Mouse (Mus musculus) frontal cortex, postnatal 14 days (tissue): ENCODE measurements around the gene Ptpn5.

Experiments
- DNase-seq, 2 experiments: peaks; one replicate each; pipeline ENCODE4 v3.0.0; 2022; ENCODE audit warnings: low spot score in 2 of 2

Gene Ptpn5

DNA sequence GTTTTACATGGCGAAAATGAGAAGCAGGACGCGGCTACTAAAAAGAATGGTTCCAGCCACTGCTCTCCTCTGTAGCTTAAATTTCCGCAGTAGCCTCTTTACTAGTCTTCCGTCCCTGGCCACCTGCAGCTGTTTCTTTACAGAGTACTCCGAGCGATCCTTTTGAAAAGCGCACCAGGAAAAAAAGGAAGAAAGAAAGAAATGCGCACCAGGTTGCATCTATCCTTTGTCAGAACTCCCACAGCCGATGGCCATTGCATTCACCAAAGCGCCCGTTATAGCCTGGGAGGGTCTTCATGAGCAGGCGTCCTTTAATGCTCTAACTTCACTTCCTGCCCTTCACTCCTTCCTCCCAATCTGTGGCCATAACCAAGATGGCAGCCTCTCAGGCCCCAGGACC lies at the start of gene Ptpn5:
Gene Ptpn5, minus strand, starts transcription at position 354 of the 400 bp plus-strand sequence.
- no peak for DNase-seq

DNA sequence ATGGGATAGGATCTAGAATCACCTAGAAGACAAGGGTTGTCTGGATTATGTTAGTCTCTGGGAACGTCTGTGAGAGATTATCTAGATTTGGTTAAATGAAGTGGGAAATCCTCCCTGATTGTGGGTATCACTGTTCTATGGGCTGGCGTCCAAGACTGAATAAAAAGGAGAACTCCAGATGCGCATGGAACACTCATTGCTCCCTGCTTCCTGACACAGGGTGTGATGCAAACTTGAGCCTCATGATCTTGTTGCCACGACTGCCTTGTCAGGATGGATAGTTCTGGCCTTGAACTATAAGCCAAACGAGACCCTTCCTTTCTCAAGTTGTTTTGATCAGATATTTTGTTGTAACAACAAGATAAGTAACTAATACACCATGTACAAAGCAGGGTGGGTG lies 37.3 kb upstream of the Ptpn5 start:
- DNase-seq = no peak

DNA sequence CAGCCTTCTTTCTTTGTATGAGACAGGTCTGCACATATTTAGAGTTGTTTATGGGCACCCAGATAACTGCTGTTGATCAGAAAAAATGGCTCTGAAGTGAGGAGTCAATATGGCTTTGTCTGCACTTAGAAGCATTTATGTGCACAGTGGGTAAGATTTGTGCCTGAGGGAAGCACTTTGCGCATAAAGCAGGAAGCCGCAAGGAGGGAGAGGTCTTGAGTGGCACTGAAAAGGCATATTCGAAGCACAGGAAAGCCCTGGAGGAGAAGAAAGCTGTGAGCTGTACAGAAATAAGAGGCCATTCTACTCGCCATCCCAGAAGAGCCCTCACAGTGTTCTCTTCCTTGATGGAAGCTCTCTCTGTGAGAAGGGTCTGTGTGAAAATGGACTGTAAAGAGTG lies 31.5 kb upstream of the Ptpn5 start:
- no peak for DNase-seq

DNA sequence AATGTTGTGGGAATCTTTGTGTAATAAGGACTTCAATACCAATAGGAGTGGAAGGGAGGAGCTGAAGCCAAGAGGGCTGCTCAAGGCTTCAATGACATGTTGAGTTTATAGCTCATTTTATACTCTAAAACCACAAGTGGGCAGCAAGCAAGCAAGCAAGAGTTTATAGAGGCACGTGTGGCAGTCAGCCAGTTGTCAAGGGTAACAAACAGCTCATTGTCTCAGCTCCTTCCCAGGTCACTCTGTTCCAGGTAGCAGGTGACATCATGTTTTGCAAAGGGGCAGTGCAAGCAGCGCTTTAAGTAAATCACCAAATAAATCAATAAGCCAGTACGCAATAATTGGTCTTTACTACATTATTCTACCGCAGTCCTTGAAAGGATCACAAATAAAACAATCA lies 29.7 kb upstream of the Ptpn5 start:
- no peak for DNase-seq

DNA sequence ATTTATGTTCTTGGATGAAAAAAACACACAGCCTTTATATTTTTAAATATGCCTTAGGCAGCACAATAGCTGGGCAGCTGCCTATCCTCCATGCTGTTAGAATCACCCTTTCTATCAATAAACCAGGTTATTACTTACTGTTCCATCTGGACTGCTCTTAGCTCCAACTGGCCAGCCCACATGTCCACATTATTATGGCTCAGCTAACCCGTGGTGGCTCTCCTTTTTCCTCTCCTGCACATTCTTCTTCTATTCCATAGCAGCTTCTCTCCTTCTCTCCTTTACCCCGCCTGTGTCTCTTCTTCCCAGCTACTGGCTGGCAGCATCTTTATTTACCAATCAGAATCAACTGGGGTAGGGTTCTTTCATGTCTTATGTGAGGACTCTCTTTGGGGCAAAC lies 25.0 kb upstream of the Ptpn5 start:
- DNase-seq = no peak

DNA sequence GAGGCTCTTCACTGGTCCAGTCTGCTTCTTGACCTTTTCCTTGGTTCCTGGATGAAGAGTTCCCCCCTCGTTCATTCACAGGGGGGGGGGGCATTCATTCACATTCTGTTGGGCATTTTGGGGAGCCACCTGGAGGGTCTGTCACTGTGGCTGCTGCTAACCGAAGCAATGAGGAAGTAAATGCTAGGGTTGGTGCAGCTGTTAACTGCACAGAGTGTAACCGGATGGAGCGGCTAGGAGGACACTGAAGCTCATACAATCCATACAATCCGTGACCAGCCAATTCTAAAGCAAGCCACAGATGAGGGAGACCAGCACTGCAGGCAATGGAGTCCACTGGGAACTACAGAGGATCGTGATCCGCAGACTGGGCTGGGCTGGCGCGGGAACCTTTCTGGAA lies 24.3 kb upstream of the Ptpn5 start:
- DNase-seq = no peak

DNA sequence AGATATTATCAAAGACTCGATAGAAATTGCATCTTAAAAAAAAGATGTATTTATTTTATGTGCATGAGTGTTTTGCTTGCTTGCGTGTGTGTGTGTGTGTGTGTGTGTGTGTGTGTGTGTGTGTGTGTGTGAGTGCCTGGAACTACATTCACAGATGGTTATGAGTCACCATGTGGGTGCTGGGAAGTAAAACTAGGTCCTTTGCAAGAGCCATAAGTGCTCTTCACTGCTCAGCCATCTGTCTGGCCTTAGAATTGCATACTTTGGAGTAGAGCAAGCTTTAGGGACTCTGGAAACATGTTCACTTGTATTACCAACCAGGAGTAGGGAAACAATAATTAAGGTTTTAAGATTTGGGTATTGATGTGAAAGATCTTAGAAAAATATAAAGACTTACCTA lies 22.4 kb upstream of the Ptpn5 start:
- DNase-seq = no peak

DNA sequence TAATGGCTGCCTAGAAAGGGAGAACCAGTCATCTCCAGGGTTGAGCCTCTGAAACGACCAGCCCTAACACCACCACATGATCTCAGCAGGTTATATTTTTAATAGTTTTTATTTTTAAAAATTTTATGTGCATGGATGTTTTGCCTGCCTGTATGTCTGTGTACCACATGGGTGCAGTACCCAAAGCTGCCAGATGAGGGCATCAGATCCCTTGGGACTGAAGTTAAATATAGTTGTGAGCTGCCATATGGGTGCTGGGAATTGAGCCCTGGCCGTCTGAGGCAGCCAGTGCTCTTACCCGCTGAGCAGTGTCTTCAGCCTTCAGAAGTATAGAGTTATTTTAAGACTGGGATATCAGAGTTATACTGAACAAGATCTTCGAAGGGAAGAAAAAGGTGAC lies 21.9 kb upstream of the Ptpn5 start:
- no peak for DNase-seq

DNA sequence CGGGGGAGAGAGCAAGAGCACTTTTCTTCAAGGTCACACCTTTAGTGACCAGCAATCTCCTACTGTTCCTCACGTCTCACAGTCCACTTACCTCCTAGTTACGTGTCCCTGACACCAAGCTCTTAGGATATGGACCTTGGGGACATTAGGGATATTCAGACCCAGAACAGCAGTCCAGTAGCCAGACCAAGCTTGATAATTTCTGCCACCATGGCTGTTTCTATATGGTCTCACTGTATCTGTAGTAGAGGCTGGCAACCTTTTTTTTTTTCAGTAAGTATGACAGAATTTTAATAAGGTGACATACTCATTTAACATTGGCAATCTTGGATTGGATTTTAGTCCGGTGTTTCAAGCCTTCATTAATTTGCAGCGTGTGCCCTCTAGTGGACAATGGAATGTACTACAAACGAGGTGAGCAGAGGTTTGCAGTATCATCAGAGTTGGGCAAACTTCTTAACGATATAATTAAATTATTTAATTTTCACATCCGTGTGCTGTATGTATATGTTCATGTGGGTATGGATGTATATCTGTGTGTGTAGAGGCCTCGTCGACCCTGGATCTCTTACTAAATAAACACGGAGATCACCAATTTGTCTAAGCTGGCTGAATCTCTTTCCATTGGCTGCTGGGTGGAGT lies 17.1 kb upstream of the Ptpn5 start:
- DNase-seq = peak in 1 of 2 experiments; percentile 53

DNA sequence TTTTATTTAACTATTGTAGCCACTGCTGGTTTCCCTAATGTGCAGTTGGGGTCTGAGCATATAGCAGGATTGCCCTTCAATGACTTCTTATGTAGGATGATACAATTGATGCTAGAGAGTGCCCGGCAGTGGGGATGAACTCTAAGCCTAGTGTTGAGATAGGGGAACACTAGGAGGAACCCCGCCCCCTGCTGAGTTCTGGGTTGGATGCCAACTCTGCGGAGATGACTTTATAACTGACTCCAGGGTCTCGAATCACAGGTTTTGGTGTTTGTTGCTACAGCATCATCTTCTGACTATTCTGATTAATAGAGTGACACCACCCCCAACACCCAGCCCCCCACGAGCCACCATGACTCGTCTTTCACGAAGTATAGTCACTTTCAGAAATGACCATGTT lies 14.8 kb upstream of the Ptpn5 start:
- DNase-seq = no peak

DNA sequence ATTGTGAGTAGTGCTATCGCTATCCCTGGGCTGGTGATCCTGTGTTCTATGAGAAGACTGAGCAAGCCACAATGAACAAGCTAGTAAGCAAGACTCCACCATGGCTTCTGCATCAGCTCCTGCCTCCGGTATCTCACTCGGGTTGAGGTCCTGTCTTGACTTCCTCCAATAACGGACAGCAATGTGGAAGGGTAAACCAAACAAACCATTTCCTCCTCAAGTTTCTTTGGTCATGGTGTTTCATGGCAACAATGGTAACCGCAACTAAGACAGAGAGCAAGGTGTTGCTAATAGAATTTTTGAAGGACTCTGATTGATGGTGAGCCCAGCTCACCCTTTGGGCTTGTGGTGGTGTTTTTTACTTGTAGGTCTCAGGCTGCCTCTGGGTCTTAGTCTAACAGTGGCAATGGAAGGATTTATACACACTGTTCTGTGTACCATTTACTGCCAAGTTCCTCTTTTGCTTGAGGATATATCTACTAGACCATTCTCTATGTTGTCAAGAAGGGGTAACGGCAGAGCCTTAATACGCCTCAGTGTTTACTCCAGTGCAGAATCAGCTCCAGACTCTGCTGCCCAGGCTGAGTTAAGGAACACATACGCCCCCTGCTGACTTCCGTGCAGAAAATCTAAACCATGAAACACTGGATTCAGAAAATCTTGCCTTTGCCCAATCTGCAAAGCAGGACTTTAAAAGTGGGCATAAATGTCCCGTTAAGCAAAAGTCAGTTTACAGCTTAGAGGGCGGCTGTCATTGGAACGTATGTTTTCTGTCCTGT lies 12.7 kb upstream of the Ptpn5 start:
- DNase-seq = peak in 1 of 2 experiments; percentile 43

DNA sequence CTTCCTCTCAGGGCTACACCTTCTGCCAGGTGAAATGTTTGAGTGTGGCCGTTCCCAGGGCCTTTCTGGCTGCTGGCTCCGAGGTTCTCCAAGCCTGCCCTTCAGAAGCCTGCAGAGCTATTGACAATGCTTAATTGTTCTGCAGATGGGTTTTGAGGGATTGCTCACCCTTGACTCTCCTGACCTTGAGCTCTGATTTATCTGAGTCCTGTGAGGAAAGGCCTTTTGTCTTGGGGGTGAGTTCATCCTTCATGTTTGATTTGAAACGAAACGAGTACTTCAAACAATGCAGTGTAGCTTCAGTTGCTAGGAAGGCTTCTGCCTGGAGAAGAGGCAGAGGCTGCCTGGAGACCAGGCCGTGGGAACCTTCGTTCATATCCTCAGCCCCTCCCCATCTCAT lies 10.8 kb upstream of the Ptpn5 start:
- no peak for DNase-seq

DNA sequence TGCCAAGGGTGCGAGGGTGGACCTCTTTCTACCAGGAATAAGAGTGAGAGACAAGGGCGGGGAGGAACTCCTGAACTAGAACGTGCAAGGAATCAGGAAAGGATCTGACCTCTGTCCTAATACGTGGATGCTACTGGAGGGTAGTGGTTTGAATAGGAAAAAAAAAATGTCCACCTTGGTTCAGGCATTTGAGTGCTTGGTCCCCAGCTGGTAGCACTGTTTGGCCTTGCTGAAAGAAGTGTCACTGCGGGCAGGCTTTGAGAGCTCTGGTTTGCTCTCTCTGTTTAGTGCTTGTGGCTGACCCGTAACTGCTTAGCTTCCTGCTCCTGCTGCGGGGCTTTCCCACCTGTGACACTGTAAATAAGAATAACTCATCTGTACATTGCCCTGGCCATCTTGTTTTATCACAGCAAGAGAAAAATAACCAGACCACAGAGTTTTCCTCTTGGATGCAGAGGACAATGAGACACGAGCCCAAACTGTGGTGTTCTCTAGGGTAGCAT lies 6.4 kb upstream of the Ptpn5 start:
- no peak for DNase-seq

DNA sequence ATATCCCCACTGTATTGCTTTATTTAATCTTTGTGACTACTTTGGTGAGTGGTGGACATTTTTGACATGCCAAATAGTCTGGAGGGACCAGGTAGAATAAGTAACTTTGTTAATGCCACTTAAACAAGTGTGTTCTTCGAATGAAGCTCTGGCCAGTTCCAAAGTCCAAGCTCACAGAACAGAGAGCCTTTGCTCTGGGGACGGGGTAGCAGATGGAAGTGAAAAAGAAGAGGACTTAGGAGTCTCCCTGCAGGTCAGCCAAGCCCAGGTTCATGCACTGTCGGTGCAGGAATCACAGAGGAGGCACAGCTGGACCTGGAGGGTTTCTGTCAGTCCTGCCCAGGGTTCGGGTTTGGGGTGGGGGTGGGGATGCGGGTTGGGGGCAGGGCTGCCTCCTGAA lies 1.1 kb upstream of the Ptpn5 start:
- DNase-seq = no peak

DNA sequence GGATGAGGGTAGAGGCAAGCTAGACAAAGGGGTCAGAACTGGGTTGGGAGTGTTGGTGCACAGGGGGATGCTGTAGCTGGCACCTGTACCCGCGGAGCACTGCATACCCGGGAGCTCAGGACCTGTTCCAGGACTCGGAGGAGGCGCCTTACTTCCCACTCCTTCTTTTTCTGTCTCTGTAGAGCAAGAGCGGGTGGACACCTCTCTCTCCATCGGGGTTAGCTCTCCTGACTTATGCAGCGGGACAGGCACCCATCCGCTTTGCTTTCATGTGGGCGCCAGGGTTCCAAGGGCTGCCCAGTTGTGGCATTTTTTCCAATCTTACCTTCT lies 588 bp downstream of the Ptpn5 start:
- no peak for DNase-seq

DNA sequence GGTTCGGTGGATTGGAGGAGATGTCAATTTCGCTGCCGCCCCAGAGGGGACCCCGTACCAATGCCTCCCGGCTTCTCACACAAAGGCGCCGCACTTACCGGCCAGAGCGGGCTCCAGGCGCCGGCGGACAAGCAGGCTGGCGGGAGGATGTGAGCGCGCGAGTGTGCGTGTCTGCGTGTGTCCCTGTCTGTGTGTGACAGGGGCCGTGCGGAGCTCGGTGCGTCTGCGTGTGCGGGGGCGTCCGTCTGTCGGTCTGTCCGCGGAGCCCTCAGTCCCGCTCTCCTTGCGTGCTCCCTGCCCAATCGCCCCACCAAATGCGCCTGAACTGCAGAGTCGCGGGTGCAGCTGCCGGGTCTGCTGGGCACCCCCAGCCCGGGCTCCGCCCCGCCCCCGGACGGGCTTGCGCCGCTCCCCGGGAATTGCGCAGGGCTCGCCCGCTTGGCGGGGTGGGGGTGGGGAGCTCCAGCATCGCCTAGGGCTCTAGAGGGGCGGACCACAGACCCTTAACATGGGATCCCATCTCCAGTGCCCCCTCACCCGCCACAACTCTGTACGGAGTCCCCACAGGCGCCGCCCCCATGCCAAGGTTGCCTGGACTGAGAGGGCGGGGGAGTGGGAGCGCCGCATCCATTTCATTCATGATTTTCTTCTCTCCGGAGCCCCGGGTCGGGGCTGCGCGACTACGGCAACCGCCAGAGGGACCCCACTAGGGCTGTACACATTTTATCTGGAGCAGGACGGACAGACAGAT lies 1.1 kb downstream of the Ptpn5 start:
- DNase-seq = peak; percentile 68 to 75

DNA sequence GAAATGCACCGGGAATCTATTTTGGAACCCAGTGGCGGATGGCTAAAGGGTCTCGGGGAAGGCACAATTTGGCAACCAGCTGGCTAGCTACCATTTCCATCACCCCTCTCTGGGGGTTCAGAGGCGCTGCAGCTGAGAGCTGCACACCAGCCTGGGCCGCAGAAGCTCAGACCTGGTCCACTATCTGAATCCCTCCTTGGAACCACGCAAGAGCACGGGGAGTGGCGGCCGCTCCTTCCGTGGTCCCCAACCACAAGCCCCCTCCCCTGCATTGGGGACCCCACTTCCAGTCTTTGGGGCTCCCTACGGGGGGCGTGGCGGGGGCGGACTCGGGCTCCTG lies 1.7 kb downstream of the Ptpn5 start:
- DNase-seq = no peak

DNA sequence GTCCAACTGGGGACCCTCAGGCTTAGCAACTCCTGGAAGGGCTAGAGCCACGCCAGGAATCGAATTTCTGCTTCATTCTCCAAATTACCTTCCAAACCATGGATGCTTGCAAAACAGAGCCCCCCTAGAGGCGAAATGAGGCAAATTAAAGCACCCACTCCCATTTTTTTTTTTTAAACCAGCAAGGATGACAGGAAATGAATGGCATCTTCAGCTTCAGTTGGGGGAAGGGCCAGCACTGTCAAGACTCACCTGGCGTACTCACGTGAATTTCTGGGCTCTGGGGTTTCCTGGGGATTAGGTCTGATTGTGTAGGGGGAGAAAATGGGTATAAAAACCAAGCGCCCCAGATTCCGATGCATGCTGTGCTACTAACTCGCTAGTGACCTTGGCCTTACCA lies 2.2 kb downstream of the Ptpn5 start:
- no peak for DNase-seq

DNA sequence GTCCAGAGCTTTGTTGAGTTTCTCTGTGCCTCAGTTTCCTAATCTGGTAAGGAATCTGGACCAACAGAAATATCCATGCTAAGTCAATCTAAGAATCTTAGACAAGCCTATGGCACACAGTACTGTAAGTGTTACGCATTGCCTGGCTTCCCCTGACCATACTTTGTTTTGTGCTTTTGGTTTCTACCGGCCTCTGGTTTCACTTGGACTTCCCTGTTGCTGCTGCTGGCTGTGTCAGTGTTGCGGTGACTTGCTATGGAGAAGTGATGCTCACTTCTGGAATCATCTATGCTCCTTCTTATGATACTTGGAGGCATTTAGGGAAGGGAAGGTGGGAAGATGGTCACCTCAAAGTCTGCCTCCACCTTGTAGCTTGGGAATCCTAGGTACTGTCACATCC lies 11.5 kb downstream of the Ptpn5 start:
- no peak for DNase-seq

DNA sequence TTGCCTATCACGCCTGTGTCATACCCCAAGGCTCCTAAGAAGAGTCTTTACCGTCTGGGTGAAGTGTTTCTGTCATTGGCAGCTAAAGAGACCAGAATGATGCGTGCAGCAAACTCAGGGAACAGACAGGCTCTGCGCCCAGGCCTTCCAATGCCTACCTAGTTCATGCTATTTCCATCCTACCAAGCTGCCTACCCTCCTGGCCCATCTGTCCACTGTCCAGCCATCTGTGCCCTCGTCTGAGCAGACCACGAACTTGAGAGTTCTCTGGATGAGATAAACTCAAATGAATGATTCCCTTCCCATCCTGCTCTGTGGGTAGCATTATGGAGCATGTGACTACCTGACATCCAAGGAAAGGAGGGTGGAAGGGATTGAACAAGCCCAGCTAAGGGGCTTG lies 16.8 kb downstream of the Ptpn5 start:
- DNase-seq = no peak

DNA sequence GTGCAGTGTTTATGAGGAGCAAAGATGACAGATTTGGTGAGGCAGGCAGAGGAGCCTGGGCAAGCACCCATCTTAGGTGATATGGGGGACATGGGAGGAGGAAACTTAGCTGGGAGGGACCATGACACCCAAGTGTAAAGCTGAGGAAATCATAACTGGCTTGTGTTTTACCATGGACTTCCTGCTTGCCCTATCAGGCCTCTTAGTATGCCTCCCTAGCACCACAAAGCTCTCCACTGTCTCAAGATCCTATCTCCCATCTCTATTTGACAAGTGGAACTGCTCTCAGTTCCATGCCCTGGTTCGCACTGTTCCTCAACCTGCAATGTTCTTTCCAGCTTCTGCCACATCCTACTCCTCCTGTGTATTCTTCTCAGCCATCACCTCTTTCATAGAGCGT lies 18.0 kb downstream of the Ptpn5 start:
- no peak for DNase-seq

DNA sequence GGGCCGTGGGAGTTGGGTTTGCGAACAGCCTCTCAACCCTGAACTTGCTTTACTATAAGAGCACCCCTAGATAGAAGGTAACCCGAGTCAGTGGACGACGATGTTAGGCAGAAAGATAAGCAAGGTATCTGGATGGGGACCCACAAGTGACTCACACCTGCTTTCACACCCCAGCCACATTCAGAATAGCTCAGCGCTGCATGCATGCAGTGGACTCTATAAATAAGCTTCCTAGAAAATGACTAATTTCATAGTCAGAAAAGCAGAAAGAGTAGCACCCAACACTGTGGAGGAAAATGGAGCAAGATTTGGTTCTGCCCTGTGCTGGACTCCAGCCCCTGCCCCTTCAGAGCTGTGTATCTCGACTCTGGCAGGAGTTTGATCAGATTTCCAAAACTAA lies 20.1 kb downstream of the Ptpn5 start:
- no peak for DNase-seq

DNA sequence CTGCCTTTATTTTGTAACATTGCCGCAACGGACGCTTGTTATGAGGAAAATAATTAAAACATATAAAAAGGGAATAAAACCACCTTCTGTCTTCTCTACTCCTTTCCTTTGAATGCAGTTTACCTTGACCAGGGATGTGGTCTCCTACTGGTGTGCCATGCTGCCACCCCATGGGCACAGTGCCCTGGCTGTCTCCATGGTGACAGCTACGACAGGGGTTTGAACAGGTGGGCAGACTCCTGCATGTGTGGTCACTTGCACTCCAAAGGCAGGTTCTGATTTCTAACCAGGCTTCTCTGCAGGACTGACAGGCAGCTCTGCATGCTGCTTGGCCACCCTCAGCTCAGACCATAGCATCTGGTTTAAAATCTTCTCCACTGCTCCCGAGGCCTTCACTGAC lies 21.4 kb downstream of the Ptpn5 start:
- DNase-seq = no peak
